Mouse (Mus musculus) hindbrain, embryonic 16.5 days (tissue): ENCODE results near the gene Rgs9. TPM values are rescaled to one million over a fixed set of nuclear protein-coding genes. Genes with fewer than 3 reads are reported as not detected.
A peak's percentile ranks its signal among the peaks of the same experiment; 100 is the strongest.

ENCODE experiments used
- ATAC-seq: fragments of 200-750 bp; cut with Nextera tagmentation; 2 replicates; pipeline ENCODE4 v1.8.0; 2017; ENCODE audit warnings: moderate TSS enrichment, moderate library complexity
- H3K27ac ChIP-seq: fragments of 300-500 bp; sonication (generic); 2 replicates; pipeline ENCODE4 v1.5.1; 2014; ENCODE audit warnings: low read depth, mild to moderate bottlenecking, control low read depth, low read length, moderate library complexity
- H3K27me3 ChIP-seq: fragments of 300-500 bp; sonication (generic); replicated peaks from 2 replicates; pipeline ENCODE4 v1.6.1; 2014; ENCODE audit warnings: low read length; ENCODE audit not compliant: control insufficient read depth, insufficient read depth
- H3K36me3 ChIP-seq: fragments of 300-500 bp; sonication (generic); 2 replicates; pipeline ENCODE4 v1.6.1; 2014; ENCODE audit warnings: mild to moderate bottlenecking, low read length, moderate library complexity, mixed read lengths; ENCODE audit not compliant: control insufficient read depth, insufficient read depth
- H3K4me1 ChIP-seq: fragments of 300-500 bp; sonication (generic); 2 replicates; pipeline ENCODE4 v1.6.1; 2014; ENCODE audit warnings: low read depth, low read length; ENCODE audit not compliant: control insufficient read depth, insufficient read depth
- H3K4me2 ChIP-seq: fragments of 300-500 bp; sonication (generic); 2 replicates; pipeline ENCODE4 v1.6.1; 2014; ENCODE audit warnings: mild to moderate bottlenecking, low read length, control low read depth, moderate library complexity
- H3K4me3 ChIP-seq: fragments of 300-500 bp; sonication (generic); 2 replicates; pipeline ENCODE4 v1.5.1; 2014; ENCODE audit warnings: mild to moderate bottlenecking, low read length, control low read depth, moderate library complexity
- H3K9ac ChIP-seq: fragments of 300-500 bp; sonication (generic); 2 replicates; pipeline ENCODE4 v1.6.1; 2014; ENCODE audit warnings: low read depth, mild to moderate bottlenecking, control low read depth, low read length, moderate library complexity
- H3K9me3 ChIP-seq: fragments of 300-500 bp; sonication (generic); 2 replicates; pipeline ENCODE4 v1.6.1; 2014; ENCODE audit warnings: mild to moderate bottlenecking, low read length, moderate library complexity; ENCODE audit not compliant: control insufficient read depth
- WGBS: fragments of 180-500 bp; shearing (Covaris S2); extraction: QIAGEN DNeasy Blood & Tissue Kit; methylation state at CpG from one replicate; pipeline ENCODE4 v1.1.7; 2014; 5-methylcytosine and 5-hydroxymethylcytosine counted together
- polyA plus RNA-seq: library from polyadenylated mRNA; unstranded; fragments of >200 nt; fragmentation: Nextera tagmentation; extraction: Ambion mirVana; gene quantifications from 2 replicates; pipeline ENCODE4 v1.2.1, GENCODE M21; 2015

Gene Rgs9
- polyA plus RNA-seq, 1 experiment from 2014 or later: 15.6 TPM

DNA sequence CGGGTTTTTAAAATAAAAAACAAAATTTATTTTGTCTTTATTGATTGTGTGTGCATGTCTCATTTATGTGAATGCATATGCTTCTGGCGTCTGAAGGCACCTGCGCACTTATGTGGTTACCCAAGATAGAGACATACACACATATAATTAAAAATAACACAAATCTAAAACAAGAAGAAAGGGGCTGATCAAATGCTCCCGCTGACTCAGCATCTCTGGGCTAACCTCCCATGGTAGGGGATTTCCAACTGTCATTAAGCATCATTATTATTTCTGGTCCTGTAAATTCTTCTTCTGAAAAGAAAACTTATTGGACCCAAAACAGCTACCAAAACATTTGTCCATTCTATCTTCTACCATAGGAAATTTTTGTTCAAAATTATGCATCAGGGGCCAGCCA is 36.8 kb upstream of the Rgs9 start:
- H3K27ac ChIP-seq: no peak overlapping the region
- WGBS: 92% methylated on average over 4 of the region's 4 CpGs
- no peak overlapping the region for H3K9ac ChIP-seq
- no peaks in the 10 kb centered on the region for H3K9me3 ChIP-seq
- H3K27me3 ChIP-seq: no peaks in the 10 kb centered on the region
- no peak overlapping the region for H3K4me3 ChIP-seq
- no peaks in the 10 kb centered on the region for H3K36me3 ChIP-seq
- no peak for ATAC-seq
- H3K4me1 ChIP-seq: peaks cover 6% of the 10 kb centered on the region
- no peak overlapping the region for H3K4me2 ChIP-seq

DNA sequence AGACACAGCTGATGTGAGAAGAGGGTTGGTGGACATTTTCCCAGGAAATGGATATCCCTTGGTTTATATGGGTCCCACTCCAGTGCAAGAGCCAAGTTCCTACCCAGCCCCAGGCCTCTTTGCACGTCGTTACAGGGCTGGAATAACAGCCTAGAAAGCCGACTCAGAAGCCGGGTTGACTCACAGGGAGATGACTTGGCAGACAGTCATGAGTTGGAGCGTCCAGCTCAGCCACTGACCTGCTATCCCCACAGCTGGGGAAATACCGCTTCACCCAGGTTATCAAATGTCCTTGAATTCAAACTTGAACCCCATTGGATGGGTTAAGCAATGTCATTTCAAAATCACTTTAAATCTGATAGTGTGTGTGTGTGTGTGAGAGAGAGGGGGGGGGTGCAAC is 34.8 kb upstream of the Rgs9 start:
- 67% methylated on average over 6 of the region's 6 CpGs for WGBS
- H3K9me3 ChIP-seq: no peaks in the 10 kb centered on the region
- no peaks in the 10 kb centered on the region for H3K27me3 ChIP-seq
- H3K36me3 ChIP-seq: no peaks in the 10 kb centered on the region
- H3K4me2 ChIP-seq: no peak overlapping the region
- H3K4me3 ChIP-seq: no peak overlapping the region
- H3K4me1 ChIP-seq: peaks cover 6% of the 10 kb centered on the region
- no peak for ATAC-seq
- H3K9ac ChIP-seq: no peak overlapping the region
- no peak overlapping the region for H3K27ac ChIP-seq

DNA sequence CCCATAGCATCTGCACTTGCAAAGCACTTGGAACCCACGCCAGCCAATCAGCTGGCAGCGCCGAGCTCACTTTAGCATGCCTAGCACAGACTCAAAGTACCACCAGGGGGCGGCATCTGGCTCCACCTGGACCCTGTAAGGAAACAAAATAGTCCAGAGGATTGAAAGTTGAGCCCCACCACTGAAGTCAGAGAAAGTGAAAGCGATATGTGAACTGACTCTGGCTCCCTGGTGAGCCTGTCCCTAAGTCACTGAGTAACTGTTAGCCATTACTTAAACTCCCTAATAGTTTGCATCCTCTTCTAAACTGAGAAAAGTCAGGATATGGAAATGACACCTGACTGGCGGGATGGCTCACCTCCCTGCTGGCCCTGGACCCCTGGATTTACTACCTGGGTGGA is 33.5 kb upstream of the Rgs9 start:
- H3K27me3 ChIP-seq: no peaks in the 10 kb centered on the region
- H3K27ac ChIP-seq: no peak overlapping the region
- peak overlapping the region; percentile 24 for H3K4me3 ChIP-seq
- H3K36me3 ChIP-seq: no peaks in the 10 kb centered on the region
- H3K9me3 ChIP-seq: no peaks in the 10 kb centered on the region
- WGBS: 11% methylated on average over 6 of the region's 6 CpGs
- peak overlapping the region; percentile 56 for H3K4me2 ChIP-seq
- 0 out of 2 replicates have a peak overlapping the region, but pooled peaks have one; percentile 18 for H3K9ac ChIP-seq
- H3K4me1 ChIP-seq: peaks cover 13% of the 10 kb centered on the region
- ATAC-seq: peak; percentile 92

DNA sequence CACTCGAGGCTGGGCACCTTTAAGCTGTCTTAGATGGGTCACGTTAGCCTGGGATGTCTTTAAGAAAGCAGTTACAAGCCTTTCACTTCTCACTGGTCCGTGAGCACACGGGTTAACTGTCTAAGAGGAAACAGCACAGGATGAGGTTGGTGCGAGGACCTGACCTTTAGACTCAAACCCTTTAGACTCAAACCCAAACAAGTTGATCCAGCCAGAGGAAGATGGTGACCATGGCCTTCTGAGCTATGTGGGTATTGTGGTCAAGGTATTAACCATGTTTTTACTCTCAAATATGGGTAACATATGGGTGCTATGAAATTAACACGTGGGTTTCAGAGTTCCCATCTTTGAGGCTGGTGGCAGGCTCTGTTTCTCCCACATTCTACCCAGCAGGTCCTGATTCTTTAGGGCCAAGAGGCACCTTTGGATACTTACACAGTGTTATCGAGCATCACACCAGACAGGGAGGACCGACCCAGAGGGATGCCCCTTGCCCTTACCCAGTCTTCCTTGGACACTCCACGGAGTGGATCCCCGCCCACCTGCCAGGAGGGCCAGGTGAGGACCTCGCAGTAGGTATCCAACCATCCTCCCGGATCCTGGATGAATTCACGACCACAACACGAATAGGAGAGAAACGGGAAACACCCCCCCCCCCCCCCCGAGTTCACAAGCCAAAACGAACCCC is 32.9 kb upstream of the Rgs9 start:
- no peaks in the 10 kb centered on the region for H3K36me3 ChIP-seq
- H3K4me3 ChIP-seq: peak overlapping the region; percentile 24
- WGBS: 35% methylated on average over 17 of the region's 17 CpGs
- peaks cover 13% of the 10 kb centered on the region for H3K4me1 ChIP-seq
- 0 out of 2 replicates have a peak overlapping the region, but pooled peaks have one; percentile 18 for H3K9ac ChIP-seq
- no peak overlapping the region for H3K27ac ChIP-seq
- no peaks in the 10 kb centered on the region for H3K9me3 ChIP-seq
- no peaks in the 10 kb centered on the region for H3K27me3 ChIP-seq
- ATAC-seq: peak; percentile 51
- peak overlapping the region; percentile 56 for H3K4me2 ChIP-seq

DNA sequence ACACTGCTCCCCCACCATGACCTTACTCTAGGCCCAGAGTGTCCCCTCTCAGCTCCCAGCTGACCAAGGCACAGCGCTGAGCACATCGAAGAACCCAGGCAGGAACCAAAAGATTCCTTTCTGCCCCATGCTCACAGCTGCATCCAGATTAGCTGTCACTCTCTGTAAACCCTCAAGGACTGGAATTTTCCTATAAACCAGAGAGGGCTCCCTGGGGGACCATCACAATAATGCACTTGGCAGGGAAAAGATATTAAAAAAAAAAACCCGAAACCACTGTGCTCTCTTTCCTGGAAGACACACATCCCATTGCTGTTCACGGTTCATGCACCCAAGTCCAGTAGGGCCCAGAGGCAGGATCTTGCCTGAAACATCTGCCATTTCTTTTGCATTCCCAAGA is 31.4 kb upstream of the Rgs9 start:
- ATAC-seq: no peak
- no peaks in the 10 kb centered on the region for H3K9me3 ChIP-seq
- H3K9ac ChIP-seq: no peak overlapping the region
- no peak overlapping the region for H3K27ac ChIP-seq
- peaks cover 13% of the 10 kb centered on the region for H3K4me1 ChIP-seq
- WGBS: 51% methylated on average over 4 of the region's 4 CpGs
- H3K36me3 ChIP-seq: no peaks in the 10 kb centered on the region
- no peak overlapping the region for H3K4me3 ChIP-seq
- H3K4me2 ChIP-seq: no peak overlapping the region
- H3K27me3 ChIP-seq: no peaks in the 10 kb centered on the region

DNA sequence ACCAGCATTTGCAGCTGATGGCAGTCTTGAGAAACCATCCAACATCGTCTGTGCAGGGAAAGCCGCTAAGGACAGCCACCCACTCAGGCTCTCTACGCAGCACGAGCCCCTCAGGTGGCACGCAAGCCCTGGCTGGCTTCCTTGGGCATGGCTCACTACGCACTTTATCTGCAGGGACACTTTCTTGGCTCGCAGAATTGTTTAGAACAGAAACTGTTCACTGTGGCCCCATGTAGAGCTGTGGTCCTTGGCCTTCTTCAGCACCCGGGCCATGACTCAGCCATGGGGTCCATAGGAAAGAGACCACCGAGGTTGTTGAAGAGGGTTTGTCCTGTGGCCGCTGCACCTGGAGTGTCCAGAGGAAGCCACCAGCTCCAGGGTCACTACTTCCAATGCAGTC is 30.0 kb upstream of the Rgs9 start:
- no peak overlapping the region for H3K9ac ChIP-seq
- no peaks in the 10 kb centered on the region for H3K27me3 ChIP-seq
- no peak overlapping the region for H3K4me2 ChIP-seq
- H3K27ac ChIP-seq: no peak overlapping the region
- peaks cover 13% of the 10 kb centered on the region for H3K4me1 ChIP-seq
- H3K9me3 ChIP-seq: no peaks in the 10 kb centered on the region
- 76% methylated on average over 10 of the region's 10 CpGs for WGBS
- no peak overlapping the region for H3K4me3 ChIP-seq
- H3K36me3 ChIP-seq: no peaks in the 10 kb centered on the region
- ATAC-seq: no peak

DNA sequence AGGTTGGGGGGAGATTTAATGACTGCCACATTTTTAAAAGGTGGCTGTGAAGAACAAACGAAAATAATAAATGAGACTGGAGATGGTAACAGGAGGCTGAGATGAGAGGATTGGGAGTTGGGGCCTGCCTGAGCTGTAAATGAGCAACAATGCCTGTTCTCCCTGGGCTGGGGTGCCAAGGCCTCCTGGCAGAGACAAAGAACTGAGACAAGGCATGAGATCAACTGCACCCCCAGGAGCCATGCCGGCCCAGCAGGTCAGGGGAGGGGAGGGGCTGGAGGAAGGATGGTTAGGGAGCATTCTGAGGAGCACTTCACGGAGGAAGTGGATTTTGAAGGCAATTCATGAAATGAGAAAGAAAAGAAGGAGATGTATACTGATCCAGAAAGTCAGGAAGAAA is 29.5 kb upstream of the Rgs9 start:
- no peaks in the 10 kb centered on the region for H3K9me3 ChIP-seq
- H3K9ac ChIP-seq: no peak overlapping the region
- WGBS: 22% methylated on average over 3 of the region's 3 CpGs
- no peak overlapping the region for H3K4me3 ChIP-seq
- H3K4me1 ChIP-seq: peaks cover 13% of the 10 kb centered on the region
- no peaks in the 10 kb centered on the region for H3K36me3 ChIP-seq
- no peaks in the 10 kb centered on the region for H3K27me3 ChIP-seq
- ATAC-seq: no peak
- H3K27ac ChIP-seq: no peak overlapping the region
- no peak overlapping the region for H3K4me2 ChIP-seq

DNA sequence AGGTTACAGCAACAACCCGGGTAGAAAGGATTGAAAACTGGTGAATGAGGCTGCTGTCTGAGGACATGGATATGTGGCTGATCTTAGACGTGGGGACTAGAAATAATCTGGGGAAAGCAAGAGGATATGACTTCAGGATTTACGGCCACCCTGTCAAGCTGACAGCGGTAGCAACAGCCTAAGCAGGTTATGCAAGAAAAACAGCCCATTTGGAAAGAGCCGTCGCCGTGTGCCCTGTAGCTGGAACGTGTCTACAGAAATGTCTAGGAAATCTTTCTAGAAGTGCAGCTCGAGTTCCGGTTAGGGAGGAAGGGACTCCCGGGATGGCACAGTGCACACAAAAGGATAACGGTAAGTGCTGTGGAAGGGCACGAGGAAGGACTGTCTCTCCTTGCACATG is 28.3 kb upstream of the Rgs9 start:
- 82% methylated on average over 13 of the region's 13 CpGs for WGBS
- peaks cover 12% of the 10 kb centered on the region for H3K4me1 ChIP-seq
- no peak overlapping the region for H3K4me2 ChIP-seq
- no peaks in the 10 kb centered on the region for H3K27me3 ChIP-seq
- ATAC-seq: no peak
- no peaks in the 10 kb centered on the region for H3K9me3 ChIP-seq
- no peak overlapping the region for H3K9ac ChIP-seq
- no peak overlapping the region for H3K4me3 ChIP-seq
- H3K36me3 ChIP-seq: no peaks in the 10 kb centered on the region
- no peak overlapping the region for H3K27ac ChIP-seq

DNA sequence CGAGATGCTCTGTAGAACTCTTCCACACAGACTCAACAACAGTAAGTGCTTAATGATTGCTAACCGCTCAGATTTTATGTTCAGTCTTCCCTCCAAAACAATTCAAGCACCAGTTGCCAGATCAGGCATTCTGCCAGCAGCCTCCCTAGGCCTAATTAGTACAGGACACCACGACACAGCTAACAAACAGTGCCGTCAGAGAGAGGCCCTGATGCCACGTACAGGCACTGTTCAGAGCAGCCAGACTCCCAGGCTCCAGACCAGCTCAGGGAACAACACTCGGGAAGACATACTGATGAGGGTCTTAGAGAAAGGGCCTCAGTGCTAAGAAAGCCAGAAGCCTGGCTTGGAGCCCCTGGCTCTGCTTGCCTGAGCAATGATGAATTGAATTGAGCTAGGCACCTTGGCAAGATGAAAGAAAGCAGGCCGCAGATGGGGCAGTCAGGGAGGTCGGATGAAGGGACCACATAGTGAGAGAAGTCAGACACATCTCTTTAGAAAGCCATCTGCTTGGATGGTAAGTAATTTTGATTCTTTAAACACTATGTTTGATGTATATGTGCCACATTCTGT is 22.5 kb upstream of the Rgs9 start:
- H3K4me3 ChIP-seq: no peak overlapping the region
- WGBS: 29% methylated on average over 8 of the region's 8 CpGs
- peaks cover 10% of the 10 kb centered on the region for H3K4me1 ChIP-seq
- peak; percentile 96 for ATAC-seq
- no peaks in the 10 kb centered on the region for H3K27me3 ChIP-seq
- H3K9ac ChIP-seq: no peak overlapping the region
- no peaks in the 10 kb centered on the region for H3K9me3 ChIP-seq
- H3K36me3 ChIP-seq: no peaks in the 10 kb centered on the region
- H3K27ac ChIP-seq: peak overlapping the region; percentile 77
- H3K4me2 ChIP-seq: no peak overlapping the region
